Mouse (Mus musculus) retina, embryonic 14.5 days (tissue): ENCODE results near the gene Rpl23a.

Experiments
- DNase-seq: peaks from one replicate; pipeline ENCODE4 v3.0.0-alpha.2; 2015; ENCODE audit warnings: low spot score

Rpl23a gene

GRCm38 (mm10) chr11:78182961-78183844, at the start of gene Rpl23a:
Gene Rpl23a, minus strand, starts transcription at chr11:78183584.
- peak; percentile 97 for DNase-seq

- DNase-seq: no peak
Measured at GRCm38 (mm10) chr11:78231518-78231917, 48.1 kb upstream of the Rpl23a start.

GRCm38 (mm10) chr11:78223586-78223985, 40.2 kb upstream of the Rpl23a start:
- no peak for DNase-seq

- no peak for DNase-seq
Measured at GRCm38 (mm10) chr11:78215709-78216317, 32.4 kb upstream of the Rpl23a start.

GRCm38 (mm10) chr11:78213086-78213817, 29.9 kb upstream of the Rpl23a start:
- no peak for DNase-seq

- DNase-seq: no peak
Measured at GRCm38 (mm10) chr11:78211513-78211912, 28.1 kb upstream of the Rpl23a start.

- no peak for DNase-seq
Measured at GRCm38 (mm10) chr11:78210615-78211014, 27.2 kb upstream of the Rpl23a start.

GRCm38 (mm10) chr11:78209886-78210285, 26.5 kb upstream of the Rpl23a start:
- DNase-seq: no peak

GRCm38 (mm10) chr11:78207190-78207589, 23.8 kb upstream of the Rpl23a start:
- DNase-seq: no peak

- no peak for DNase-seq
Measured at GRCm38 (mm10) chr11:78205361-78206206, 22.2 kb upstream of the Rpl23a start.

GRCm38 (mm10) chr11:78204287-78204686, 20.9 kb upstream of the Rpl23a start:
- no peak for DNase-seq

GRCm38 (mm10) chr11:78202372-78202771, 19.0 kb upstream of the Rpl23a start:
- DNase-seq: no peak

- DNase-seq: no peak
Measured at GRCm38 (mm10) chr11:78195101-78195863, 11.9 kb upstream of the Rpl23a start.

GRCm38 (mm10) chr11:78194411-78195100, 11.2 kb upstream of the Rpl23a start:
- DNase-seq: peak; percentile 76

GRCm38 (mm10) chr11:78193113-78193512, 9.7 kb upstream of the Rpl23a start, which contains the start of gene Proca1:
Gene Proca1, plus strand, starts transcription at chr11:78193392.
- DNase-seq: no peak

GRCm38 (mm10) chr11:78190041-78190440, 6.7 kb upstream of the Rpl23a start:
- no peak for DNase-seq

- DNase-seq: peak; percentile 91
Measured at GRCm38 (mm10) chr11:78189234-78190040, 6.1 kb upstream of the Rpl23a start.

- peak; percentile 86 for DNase-seq
Measured at GRCm38 (mm10) chr11:78188331-78189233, 5.2 kb upstream of the Rpl23a start, which contains the start of gene Rab34. Gene Rab34, plus strand, starts transcription at chr11:78188430.
